Mouse (Mus musculus) embryonic fibroblast, embryonic 13.5 days (primary cell): Measurements from ENCODE around the gene Cort.

Source experiments
- CTCF ChIP-seq: IDR thresholded peaks from 2 replicates; pipeline ENCODE4 v1.5.1; 2011; ENCODE audit warnings: mild to moderate bottlenecking, control low read depth, low read length, moderate library complexity, borderline replicate concordance; ENCODE audit not compliant: insufficient read depth
- POLR2A ChIP-seq: IDR thresholded peaks from 2 replicates; pipeline ENCODE4 v1.6.1; 2011; ENCODE audit warnings: low read depth, mild to moderate bottlenecking, control low read depth, low read length, moderate library complexity

DNA sequence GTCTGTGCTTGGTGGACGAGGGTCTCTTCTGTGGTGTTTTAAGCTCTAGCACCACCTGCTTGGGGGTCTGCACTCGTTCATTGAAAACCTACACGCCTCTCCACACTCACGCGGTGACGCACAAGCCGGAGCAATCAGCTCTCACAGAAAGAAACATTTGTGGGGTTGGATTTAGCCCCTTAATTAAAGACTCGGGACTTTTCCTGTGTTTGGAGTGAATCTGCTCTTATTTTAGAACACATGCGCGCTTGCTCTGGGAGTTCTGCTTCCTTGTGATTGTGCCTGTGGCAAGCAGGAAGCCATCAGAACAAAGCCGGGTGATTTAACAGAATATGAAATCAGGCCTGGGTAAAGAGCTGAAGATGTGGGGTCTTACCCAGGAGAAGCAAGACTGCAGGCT lies at the start of gene Cort:
- TF ChIP-seq CTCF (no peak), POLR2A (no peak)
